Mouse (Mus musculus): ENCODE data around the gene Slain2.
A peak's percentile ranks its signal among the peaks of the same experiment; 100 is the strongest.

Gene Slain2

DNA sequence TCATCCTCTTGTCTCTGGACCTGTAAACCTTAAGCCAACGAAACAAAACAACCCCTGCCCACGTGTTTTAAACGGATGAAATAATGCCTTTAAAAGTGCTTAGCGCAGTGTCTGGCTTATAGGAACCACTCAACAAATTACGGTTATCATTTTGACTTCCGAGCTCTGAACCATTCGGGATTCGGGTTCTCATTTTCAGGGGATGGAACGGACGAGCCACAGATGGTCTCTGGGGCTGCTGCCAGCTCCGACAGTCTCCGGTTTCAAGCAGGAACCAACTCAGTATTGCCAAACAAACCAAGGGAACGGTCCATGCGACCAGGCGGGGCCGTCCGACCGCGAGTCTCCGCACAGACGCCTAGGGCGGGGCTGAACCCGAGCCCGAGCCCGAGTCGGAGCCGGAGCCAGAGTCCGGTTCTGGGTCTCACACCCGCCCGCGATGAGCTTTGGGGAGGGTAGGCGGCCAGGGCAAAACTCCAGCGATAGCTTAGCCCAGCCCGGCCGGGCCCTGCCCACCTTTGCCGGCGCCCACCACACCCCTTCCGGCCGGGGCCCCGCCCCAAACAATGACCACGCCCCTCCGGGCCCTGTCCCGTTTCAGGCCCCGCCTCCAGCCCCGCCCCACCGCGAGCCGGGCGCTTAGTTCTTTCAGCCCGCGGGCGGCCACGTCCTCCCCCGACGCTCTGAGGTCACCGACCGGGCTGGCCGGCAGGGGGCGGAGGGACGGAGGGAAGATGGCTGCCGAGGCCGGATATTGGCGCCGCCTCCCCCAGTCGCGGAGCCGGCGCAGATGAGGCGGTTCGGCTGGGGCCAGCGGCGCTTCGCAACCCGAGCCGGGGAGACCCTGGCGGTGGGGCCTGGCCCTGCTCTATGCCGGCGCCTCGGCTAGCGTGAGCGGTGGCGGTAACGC lies at the start of gene Slain2:
TSS of gene Slain2 (plus strand) at position 657 of the 910 bp plus-strand sequence.
- peak; percentile 96 for DNase-seq

DNA sequence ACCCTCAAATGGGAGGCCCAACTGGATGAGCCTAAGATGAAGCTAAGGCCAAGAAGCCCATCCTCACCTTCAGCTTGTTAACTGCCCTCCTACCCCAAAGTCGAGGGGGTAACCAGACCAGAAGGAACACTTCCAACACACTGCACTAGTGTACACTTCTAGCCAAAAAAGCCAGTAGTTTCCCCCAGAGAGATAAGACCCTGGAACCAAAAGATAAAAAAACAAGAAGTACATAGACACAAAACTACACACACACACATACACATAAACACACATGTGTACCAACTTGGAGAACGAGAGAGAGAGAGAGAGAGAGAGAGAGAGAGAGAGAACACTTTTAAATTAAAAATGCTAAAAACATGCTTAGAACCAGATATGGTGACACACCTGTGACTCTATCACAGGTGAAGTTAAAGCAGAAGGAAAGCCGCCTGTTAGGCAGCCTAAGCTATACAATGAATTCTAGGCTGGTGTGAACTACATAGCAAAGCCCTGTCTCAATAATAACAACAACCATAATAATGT lies 49.4 kb upstream of the Slain2 start:
- DNase-seq = no peak

DNA sequence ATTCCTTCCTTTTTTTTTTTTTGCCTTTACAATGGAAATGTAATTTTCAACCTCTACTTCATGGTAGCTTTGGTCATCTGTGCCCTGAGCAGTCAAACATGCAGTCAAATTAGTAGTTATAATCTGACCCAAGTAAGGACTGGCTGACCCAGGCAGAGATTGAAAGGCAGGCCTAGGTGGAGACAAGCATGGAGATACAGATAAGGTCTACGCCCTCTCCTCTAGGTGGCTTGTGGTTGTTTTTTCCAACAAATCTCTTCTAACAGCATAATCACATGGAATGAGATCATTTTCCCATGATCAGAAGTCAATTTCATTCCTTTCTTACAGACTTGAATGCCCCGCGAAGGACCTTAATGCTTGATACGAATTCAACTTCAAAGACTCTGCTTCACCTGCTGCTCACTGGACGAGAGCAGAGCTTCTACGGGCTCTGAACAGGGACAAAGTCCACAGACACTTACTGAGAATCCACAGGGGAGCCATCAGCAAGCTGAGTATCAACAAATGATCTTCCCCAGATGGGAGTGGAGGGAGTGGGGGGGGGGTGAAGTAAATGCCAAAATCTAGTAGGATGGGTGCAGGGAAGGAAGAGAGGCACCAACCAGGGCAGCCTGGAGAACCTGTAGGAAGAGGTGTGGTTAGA lies 47.7 kb upstream of the Slain2 start:
- DNase-seq = no peak

DNA sequence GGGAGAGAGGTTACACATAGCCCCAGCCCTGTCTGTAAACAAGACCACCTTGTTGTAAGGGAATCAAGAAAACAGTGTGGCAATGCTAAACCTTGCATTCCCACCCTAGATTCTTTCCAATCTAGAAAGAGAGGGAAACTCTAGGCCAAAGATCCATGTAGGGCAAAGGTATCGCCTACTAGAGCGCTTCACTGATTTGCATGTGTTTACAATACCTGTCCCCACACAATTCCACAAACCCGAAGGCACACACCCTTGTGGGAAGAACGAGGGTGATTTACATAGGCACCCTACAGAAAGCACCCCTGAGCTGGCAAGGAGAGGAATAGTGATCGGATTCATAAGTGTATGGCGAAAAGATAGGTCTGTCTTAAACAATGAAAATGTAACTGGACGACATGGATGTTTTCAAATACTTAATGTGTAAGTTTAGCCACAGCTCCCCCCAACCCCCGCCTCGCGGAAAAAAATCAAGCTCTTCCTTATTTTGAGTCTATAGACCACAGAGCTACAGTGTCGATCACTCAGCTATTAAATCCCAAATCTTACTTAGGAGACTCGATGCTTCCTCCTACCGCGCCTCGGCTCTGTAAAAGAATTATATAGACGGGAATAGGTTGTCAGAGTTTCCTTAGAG lies 47.0 kb upstream of the Slain2 start:
- no peak for DNase-seq

DNA sequence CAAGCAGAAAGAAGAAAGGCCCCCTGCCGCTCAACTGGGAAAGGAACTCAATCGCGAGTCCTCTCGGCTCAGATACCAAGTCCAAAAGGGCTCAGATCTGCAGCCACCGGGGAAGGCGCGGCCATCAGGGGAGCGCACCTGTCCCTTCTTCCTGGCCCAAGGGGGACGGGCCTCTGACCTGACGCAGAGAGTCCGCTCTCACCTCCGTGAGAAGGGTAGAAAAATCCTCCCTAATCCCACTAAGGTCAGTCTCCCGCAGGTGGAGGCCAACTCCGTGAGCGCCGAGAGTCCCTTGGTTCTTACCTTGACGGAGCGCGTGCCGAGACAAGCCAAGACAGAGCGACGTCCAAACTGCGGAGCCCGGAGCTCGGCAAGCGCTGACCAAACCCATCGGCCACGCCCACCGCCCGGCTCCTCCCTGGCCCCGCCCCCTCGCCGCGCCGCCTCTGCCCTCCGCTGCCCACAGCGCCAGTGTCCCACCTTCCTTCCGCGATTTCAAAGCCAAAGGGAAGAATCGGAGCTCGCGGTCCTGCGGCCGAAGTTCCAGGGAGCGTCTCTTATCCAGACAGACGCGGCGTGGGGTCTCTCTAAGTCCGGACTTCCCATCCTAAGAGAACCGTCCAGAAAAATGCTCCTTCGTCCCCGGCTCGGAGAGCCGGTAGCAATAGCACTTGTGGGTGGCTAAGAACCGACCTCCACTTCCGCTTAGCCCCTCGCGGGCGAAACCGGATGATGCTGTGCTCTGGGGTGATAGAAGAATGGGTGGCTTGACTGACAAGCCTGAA lies 45.8 kb upstream of the Slain2 start, which contains the start of gene Tec:
TSS of gene Tec (minus strand) at position 393 of the 785 bp plus-strand sequence.
- peak; percentile 79 for DNase-seq

- no peak for DNase-seq
Measured at GRCm38 (mm10) chr5:72869779-72870608, 44.1 kb upstream of the Slain2 start.

DNA sequence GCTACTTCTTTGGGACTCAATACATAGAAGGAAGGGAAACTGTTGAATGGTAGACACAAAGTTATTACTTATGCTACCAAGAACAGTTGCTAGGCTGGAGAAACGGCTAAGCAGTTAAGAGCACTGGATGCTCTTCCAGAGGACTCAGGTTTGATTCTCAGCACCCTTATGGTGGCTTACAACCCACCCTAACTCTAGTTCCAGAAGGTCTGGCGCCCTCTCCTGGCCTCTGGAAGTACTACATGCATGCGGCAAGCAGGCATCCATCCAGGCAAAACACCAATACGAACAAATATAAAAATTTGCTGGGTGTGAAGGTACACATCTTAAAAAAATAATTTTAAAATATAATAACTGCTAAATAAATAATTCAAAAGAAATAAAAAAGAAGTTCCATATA lies 43.0 kb upstream of the Slain2 start:
- DNase-seq = no peak

- DNase-seq = no peak
Measured at GRCm38 (mm10) chr5:72879736-72880135, 34.4 kb upstream of the Slain2 start.

DNA sequence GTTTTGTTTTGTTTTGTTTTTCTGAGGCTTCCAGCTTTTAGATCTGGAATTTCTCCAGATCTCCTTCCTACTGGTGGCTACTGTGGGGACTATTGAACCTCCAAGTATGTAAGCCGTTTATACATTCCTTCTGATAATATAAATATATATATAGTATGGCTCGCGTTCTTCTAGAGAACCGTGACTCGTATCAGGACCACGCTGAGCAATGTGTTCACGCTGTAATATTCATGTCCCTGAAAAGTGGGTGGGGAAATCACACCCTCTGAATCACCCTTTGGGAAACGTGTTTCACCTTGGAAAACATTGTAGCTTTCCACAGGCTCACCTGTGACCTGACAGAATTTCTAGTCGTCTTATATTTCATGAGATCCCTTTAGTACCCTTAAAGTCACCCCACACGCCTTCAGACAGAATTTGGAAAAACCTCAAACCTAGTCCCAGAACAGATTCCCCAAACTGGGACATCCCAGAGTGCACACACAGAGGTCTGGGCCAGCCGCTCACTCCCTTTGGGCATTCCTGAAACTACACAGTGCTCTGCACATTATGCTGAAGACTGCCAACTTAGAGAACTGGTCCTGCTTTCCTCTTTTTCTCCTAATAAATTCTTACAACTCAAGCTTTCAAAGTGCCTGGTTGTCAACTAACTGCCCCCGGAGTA lies 32.2 kb upstream of the Slain2 start:
- no peak for DNase-seq

DNA sequence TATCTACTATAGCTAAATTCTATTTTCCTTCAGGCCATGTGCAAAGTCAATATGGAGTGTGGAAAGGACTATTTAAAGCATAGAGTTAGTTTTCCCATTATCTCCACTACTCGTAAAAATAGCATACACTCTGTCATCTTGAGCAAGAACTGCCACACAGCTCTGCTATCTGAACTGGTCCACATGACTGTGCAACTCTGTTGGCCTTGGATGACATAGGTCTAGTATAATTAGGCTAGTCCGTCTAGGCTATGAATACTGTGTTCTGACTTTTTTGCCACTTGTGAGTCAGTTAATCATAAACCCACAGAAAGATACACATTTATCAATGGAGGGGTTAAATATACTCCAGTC lies 31.7 kb upstream of the Slain2 start:
- DNase-seq = no peak

DNA sequence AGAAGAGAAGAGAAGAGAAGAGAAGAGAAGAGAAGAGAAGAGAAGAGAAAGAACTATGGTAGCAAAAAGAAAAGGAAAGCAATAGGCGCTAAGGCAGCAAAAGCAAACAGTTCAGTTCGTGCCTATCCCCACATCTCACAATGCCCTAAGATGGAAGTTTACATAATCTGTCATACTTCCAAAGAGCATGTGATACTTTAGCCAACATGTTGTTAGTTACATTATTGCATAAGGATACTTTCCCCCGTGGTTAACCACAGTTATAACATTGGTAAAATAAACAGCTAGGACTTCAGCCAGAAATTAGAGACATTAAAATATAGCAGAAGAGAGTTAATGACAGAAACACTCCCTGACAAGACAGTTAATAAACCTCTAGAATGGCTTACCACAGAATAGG lies 30.4 kb upstream of the Slain2 start:
- no peak for DNase-seq

- DNase-seq = no peak
Measured at GRCm38 (mm10) chr5:72886458-72887222, 27.5 kb upstream of the Slain2 start.

DNA sequence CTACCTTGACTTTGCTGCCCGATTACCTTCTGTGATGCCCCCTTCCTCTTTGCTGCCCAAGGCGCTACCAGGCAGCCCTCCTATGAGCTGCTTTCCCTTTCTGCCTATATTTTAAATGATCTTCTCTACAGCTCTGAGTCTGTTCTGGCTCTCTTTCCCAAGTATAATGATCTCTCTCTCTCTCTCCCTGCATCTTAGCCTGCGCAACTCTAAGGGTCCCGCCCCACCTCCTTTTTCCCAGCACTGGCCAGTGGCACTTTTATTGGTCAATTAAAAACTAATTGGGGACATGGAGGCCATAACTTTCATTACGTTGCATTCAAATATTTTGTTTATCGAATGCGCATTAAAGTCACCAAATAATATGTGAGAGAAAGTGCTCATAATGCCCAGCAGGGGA lies 25.8 kb upstream of the Slain2 start:
- no peak for DNase-seq

DNA sequence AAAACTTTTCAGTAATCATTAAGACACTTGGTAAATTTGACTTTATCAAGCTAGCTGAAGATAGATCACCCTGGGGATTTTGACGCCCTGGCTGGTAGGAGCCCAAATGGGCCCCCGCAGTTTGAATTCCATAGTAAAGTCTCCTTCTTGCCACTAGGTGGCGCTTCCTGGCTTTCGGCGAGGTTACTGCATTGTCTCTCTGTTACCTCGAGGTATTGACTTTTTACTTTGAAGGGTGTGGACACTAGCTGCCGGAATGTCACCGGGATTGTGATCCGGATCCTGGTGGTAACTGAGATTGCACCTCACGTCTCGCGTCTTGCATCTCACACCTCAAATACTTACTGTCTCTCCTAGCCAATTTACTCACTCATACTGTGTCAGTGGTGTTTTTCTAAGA lies 22.6 kb upstream of the Slain2 start:
- peak; percentile 16 for DNase-seq

GRCm38 (mm10) chr5:72893987-72894386 lies 20.1 kb upstream of the Slain2 start:
- no peak for DNase-seq

GRCm38 (mm10) chr5:72895261-72895660 lies 18.8 kb upstream of the Slain2 start:
- DNase-seq = no peak

- DNase-seq = no peak
Measured at GRCm38 (mm10) chr5:72896478-72897279, 17.4 kb upstream of the Slain2 start.

DNA sequence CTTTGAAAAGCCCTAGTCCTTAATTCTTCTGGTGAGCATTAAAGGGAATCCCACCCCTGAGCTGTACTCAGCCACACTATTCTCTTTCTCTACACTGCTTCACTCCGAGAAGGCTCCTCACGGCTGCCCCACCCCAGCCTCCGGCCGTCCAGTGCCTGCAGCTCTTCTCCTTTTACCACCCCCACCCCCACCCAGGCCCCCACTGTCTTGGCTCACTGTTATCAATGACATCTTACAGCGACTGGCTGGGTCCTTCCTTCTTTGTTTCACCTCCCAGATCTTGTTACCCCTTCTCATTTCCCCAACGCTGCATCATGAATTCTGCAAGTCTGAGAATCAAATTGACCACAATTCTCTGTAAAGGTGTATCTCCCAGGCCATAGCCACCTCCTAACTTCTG lies 16.1 kb upstream of the Slain2 start:
- DNase-seq = no peak

GRCm38 (mm10) chr5:72899255-72899654 lies 14.8 kb upstream of the Slain2 start:
- DNase-seq = no peak

DNA sequence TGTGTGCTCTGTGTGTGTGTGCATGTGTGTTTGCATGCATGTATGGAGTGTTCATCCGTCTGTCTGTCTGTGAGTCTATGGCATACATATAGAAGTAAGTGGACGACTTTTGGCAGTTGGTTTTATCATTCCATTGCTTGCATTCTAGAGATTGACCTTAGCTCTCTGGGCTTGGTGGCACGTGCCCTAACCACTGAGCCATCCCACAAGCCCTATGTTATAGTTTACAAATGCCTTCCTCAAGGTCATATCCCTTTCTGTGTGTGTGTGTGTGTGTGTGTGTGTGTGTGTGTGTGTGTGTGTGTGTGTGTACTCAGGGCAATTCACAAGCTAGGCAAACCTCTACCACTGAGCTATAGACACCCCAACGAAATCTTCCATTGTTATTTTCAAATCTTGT lies 12.2 kb upstream of the Slain2 start:
- DNase-seq = no peak

Measured in cerebellum, adult 11-12 months (tissue).